Mouse (Mus musculus) hindbrain, embryonic 11.5 days (tissue): ENCODE measurements around the gene Prr36. TPM values are rescaled to one million over a fixed set of nuclear protein-coding genes. Genes with fewer than 3 reads are reported as not detected.
"Not testable (repeated sequence)": the region's sequence is repeated elsewhere in the genome, so short reads cannot be mapped to it uniquely, and the experiment has no call there.

Experiments
- ATAC-seq: fragments of 200-750 bp; cut with Nextera tagmentation; 2 replicates; pipeline ENCODE4 v1.8.0; 2017; ENCODE audit warnings: mild to moderate bottlenecking, moderate TSS enrichment, moderate library complexity; ENCODE audit not compliant: low FRiP score
- DNase-seq: peaks from one replicate; pipeline ENCODE4 v3.0.0-alpha.2; 2015; ENCODE audit warnings: low spot score
- H3K27ac ChIP-seq: fragments of 300-500 bp; sonication (generic); 2 replicates; pipeline ENCODE4 v1.5.1; 2014; ENCODE audit warnings: mild to moderate bottlenecking, low read depth, low read length
- H3K27me3 ChIP-seq: fragments of 300-500 bp; sonication (generic); 2 replicates; pipeline ENCODE4 v1.6.1; 2014; ENCODE audit warnings: mild to moderate bottlenecking, low read length, moderate library complexity, mixed read lengths; ENCODE audit not compliant: control insufficient read depth, insufficient read depth
- H3K36me3 ChIP-seq: fragments of 300-500 bp; sonication (generic); 2 replicates; pipeline ENCODE4 v1.6.1; 2014; ENCODE audit warnings: mild to moderate bottlenecking, low read length, moderate library complexity, mixed read lengths; ENCODE audit not compliant: control insufficient read depth, insufficient read depth
- H3K4me1 ChIP-seq: fragments of 300-500 bp; sonication (generic); replicated peaks from 2 replicates; pipeline ENCODE4 v1.6.1; 2014; ENCODE audit warnings: low read length, mixed read lengths; ENCODE audit not compliant: control insufficient read depth, insufficient read depth
- H3K4me2 ChIP-seq: fragments of 300-500 bp; sonication (generic); replicated peaks from 2 replicates; pipeline ENCODE4 v1.6.1; 2014; ENCODE audit warnings: mild to moderate bottlenecking, low read depth, low read length
- H3K4me3 ChIP-seq: fragments of 300-500 bp; sonication (generic); 2 replicates; pipeline ENCODE4 v1.5.1; 2014; ENCODE audit warnings: low read depth, low read length
- H3K9ac ChIP-seq: fragments of 300-500 bp; sonication (generic); 2 replicates; pipeline ENCODE4 v1.6.1; 2014; ENCODE audit warnings: low read depth, low read length
- H3K9me3 ChIP-seq: fragments of 300-500 bp; sonication (generic); 2 replicates; pipeline ENCODE4 v1.6.1; 2016; ENCODE audit warnings: low read length; ENCODE audit not compliant: control insufficient read depth
- WGBS: fragments of 180-500 bp; shearing (Covaris S2); extraction: QIAGEN DNeasy Blood & Tissue Kit; methylation state at CpG from one replicate; pipeline ENCODE4 v1.1.7; 2014; 5-methylcytosine and 5-hydroxymethylcytosine counted together
- polyA plus RNA-seq: library from polyadenylated mRNA; unstranded; fragments of >200 nt; fragmentation: Nextera tagmentation; extraction: Ambion mirVana; gene quantifications from 2 replicates; pipeline ENCODE4 v1.2.1, GENCODE M21; 2014

The Prr36 gene
- polyA plus RNA-seq, 1 experiment from 2014 or later, result 33.5 TPM

- no peak for ATAC-seq
- H3K27me3 ChIP-seq, result no peaks in the 10 kb centered on the region
- H3K36me3 ChIP-seq, result peaks cover 8% of the 10 kb centered on the region; the same call in 1 of the 2 replicates
- peaks cover 16% of the 10 kb centered on the region for H3K4me1 ChIP-seq
- peak overlapping the region; percentile 80 for H3K4me2 ChIP-seq
- H3K9me3 ChIP-seq, result no peaks in the 10 kb centered on the region
- 76% methylated on average over 4 of the region's 4 CpGs for WGBS
- H3K4me3 ChIP-seq, result no peak overlapping the region
- no peak for DNase-seq
- no peak overlapping the region for H3K27ac ChIP-seq
- no peak overlapping the region for H3K9ac ChIP-seq
Measured at GRCm38 (mm10) chr8:4256911-4257310, 39.7 kb upstream of the Prr36 start.

GRCm38 (mm10) chr8:4255471-4255870 is 38.2 kb upstream of the Prr36 start:
- H3K4me3 ChIP-seq, H3K9ac ChIP-seq, DNase-seq, H3K9me3 ChIP-seq, H3K27ac ChIP-seq, H3K27me3 ChIP-seq, H3K36me3 ChIP-seq, ATAC-seq, H3K4me2 ChIP-seq: not testable (repeated sequence)
- 88% methylated on average over 7 of the region's 7 CpGs for WGBS
- H3K4me1 ChIP-seq, result peaks cover 16% of the 10 kb centered on the region

- H3K4me3 ChIP-seq, result peak overlapping the region; percentile 81
- H3K27ac ChIP-seq, result no peak overlapping the region
- H3K9ac ChIP-seq, result peak overlapping the region; percentile 77; the same call in 1 of the 2 replicates
- no peaks in the 10 kb centered on the region for H3K9me3 ChIP-seq
- 67% methylated on average over 6 of the region's 6 CpGs for WGBS
- peaks cover 18% of the 10 kb centered on the region for H3K4me1 ChIP-seq
- peak overlapping the region; percentile 78 for H3K4me2 ChIP-seq
- ATAC-seq (no peak), DNase-seq (peak; percentile 25)
- no peaks in the 10 kb centered on the region for H3K27me3 ChIP-seq
- H3K36me3 ChIP-seq, result peaks cover 6% of the 10 kb centered on the region; the same call in 1 of the 2 replicates
Measured at GRCm38 (mm10) chr8:4254001-4254400, 36.7 kb upstream of the Prr36 start.

GRCm38 (mm10) chr8:4252934-4253841 is 35.9 kb upstream of the Prr36 start, which contains the start of gene Snapc2:
Gene Snapc2 (plus strand): TSS chr8:4253080.
- H3K9me3 ChIP-seq, result no peaks in the 10 kb centered on the region
- H3K27me3 ChIP-seq, result no peaks in the 10 kb centered on the region
- DNase-seq (peak; percentile 98), ATAC-seq (peak; percentile 91)
- peak within 1 kb of the TSS; percentile 78 for H3K4me2 ChIP-seq
- H3K36me3 ChIP-seq, result peaks cover 6% of the 10 kb centered on the region; the same call in 1 of the 2 replicates
- H3K9ac ChIP-seq, result peak within 1 kb of the TSS; percentile 77
- H3K27ac ChIP-seq, result peak within 1 kb of the TSS; percentile 83
- under 1% methylated on average over 65 of the region's 69 CpGs for WGBS
- H3K4me1 ChIP-seq, result peaks cover 18% of the 10 kb centered on the region
- peak within 1 kb of the TSS; percentile 81 for H3K4me3 ChIP-seq

GRCm38 (mm10) chr8:4252116-4252760 is 35.0 kb upstream of the Prr36 start:
- H3K27ac ChIP-seq, result no peak overlapping the region

GRCm38 (mm10) chr8:4250306-4250970 is 33.2 kb upstream of the Prr36 start:
- no peak overlapping the region for H3K27ac ChIP-seq
- ATAC-seq, result no peak

More at GRCm38 (mm10) chr8:4252116-4252760, 35.0 kb upstream of the Prr36 start:
- peaks cover 13% of the 10 kb centered on the region for H3K4me1 ChIP-seq
- peaks cover 6% of the 10 kb centered on the region; the same call in 1 of the 2 replicates for H3K36me3 ChIP-seq
- H3K4me2 ChIP-seq, result peak overlapping the region; percentile 31
- H3K27me3 ChIP-seq, result no peaks in the 10 kb centered on the region
- H3K9me3 ChIP-seq, result no peaks in the 10 kb centered on the region
- H3K9ac ChIP-seq, result peak overlapping the region; percentile 77
- peak overlapping the region; percentile 81 for H3K4me3 ChIP-seq
- WGBS, result 47% methylated on average over 8 of the region's 8 CpGs
- ATAC-seq (peak; percentile 0; the same call in 1 of the 2 replicates), DNase-seq (no peak)

DNA sequence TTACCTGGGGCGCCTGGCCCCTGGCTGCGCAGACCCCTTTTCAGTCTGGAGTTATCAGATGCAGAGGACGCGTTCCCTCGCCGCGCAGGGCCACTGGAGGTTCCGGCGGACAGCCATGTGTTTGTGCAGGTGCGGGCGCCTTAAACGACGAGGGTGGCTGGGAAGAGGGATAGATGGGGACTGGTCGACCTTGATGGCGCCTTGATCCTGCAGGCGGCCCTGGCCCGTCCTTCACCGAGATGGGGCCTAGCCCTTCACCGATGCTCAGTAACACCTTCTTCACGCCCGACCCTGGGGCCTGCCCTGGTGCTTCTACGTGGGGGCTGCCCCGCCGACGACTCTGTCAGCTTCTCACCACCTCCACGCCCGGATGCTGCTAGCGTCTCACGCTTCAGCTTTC is 32.0 kb upstream of the Prr36 start:
- Histone ChIP-seq H3K27me3 (no peaks in the 10 kb centered on the region), H3K9me3 (no peaks in the 10 kb centered on the region), H3K36me3 (peaks cover 7% of the 10 kb centered on the region), H3K4me2 (no peak overlapping the region), H3K9ac (no peak overlapping the region), H3K4me3 (no peak overlapping the region), H3K27ac (no peak overlapping the region), H3K4me1 (peaks cover 10% of the 10 kb centered on the region)
- ATAC-seq (no peak), DNase-seq (no peak)
- 10% methylated on average over 29 of the region's 29 CpGs for WGBS

More at GRCm38 (mm10) chr8:4250306-4250970, 33.2 kb upstream of the Prr36 start:
- Histone ChIP-seq H3K9me3 (no peaks in the 10 kb centered on the region), H3K4me3 (no peak overlapping the region), H3K4me1 (peaks cover 11% of the 10 kb centered on the region), H3K27me3 (no peaks in the 10 kb centered on the region), H3K9ac (no peak overlapping the region), H3K36me3 (0 out of 2 replicates have a peak, but pooled peaks cover 2% of the 10 kb centered on the region), H3K4me2 (no peak overlapping the region)
- peak; percentile 90 for DNase-seq
- WGBS, result 34% methylated on average over 26 of the region's 26 CpGs

DNA sequence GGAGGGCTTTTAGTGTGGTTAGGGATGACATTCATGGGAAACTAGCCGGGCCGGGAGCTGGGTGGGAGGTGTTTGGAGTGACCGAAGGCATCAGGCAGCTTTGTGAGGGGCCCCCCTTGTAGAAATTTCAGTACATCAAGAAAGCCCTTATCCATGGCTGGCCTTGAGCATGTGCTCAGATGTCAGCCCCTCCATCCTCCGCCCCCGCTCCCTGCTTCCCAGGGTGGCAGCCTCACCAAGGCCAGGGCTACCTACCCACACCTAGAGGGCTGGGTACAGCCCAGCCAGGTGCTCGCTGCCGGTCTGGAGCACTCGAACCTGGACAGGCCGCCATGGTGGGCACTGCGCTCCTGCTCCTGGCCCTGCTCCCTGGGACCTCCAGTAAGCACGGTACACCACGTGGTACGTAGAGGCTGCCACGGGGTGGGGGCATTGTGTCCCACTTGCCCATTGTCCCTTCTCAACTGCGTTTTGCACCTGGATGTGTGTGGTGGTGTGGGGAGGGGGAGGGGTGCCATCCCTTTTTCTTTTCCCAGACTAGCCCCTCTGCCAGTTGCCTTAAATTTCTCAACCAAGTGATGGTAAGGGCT is 30.8 kb upstream of the Prr36 start, which contains the start of gene Tgfbr3l:
Gene Tgfbr3l, plus strand, starts transcription at position 264 of the 590 bp plus-strand sequence.
- WGBS, result 77% methylated on average over 15 of the region's 15 CpGs
- H3K4me3 ChIP-seq, result no peak within 1 kb of the TSS
- no peak within 1 kb of the TSS for H3K27ac ChIP-seq
- H3K4me1 ChIP-seq, result 0 out of 2 replicates have a peak, but pooled peaks cover 2% of the 10 kb centered on the region
- no peak within 1 kb of the TSS for H3K4me2 ChIP-seq
- H3K27me3 ChIP-seq, result no peaks in the 10 kb centered on the region
- DNase-seq (no peak), ATAC-seq (no peak)
- peaks cover 16% of the 10 kb centered on the region for H3K36me3 ChIP-seq
- no peaks in the 10 kb centered on the region for H3K9me3 ChIP-seq
- H3K9ac ChIP-seq, result no peak within 1 kb of the TSS
